Mouse (Mus musculus) heart, postnatal 0 days (tissue): Measurements from ENCODE around the gene Mis18bp1. TPM values are rescaled to one million over a fixed set of nuclear protein-coding genes. Genes with fewer than 3 reads are reported as not detected.
A peak's percentile ranks its signal among the peaks of the same experiment; 100 is the strongest.
"Not testable (repeated sequence)": the region's sequence is repeated elsewhere in the genome, so short reads cannot be mapped to it uniquely, and the experiment has no call there.

Experiments used
- ATAC-seq: fragments of 200-750 bp; cut with Nextera tagmentation; 2 replicates; pipeline ENCODE4 v1.8.0; 2017; ENCODE audit warnings: low read depth, moderate number of reproducible peaks, moderate library complexity; ENCODE audit not compliant: insufficient read depth
- DNase-seq: peaks from one replicate; pipeline ENCODE4 v3.0.0-alpha.2; 2016; ENCODE audit warnings: low spot score
- H3K27ac ChIP-seq: fragments of 300-500 bp; sonication (generic); 2 replicates; pipeline ENCODE4 v1.5.1; 2014; ENCODE audit warnings: low read depth, mild to moderate bottlenecking
- H3K27me3 ChIP-seq: fragments of 300-500 bp; sonication (generic); 2 replicates; pipeline ENCODE4 v1.6.1; 2014; ENCODE audit warnings: low read length, mixed read lengths; ENCODE audit not compliant: control insufficient read depth, insufficient read depth
- H3K36me3 ChIP-seq: fragments of 300-500 bp; sonication (generic); replicated peaks from 2 replicates; pipeline ENCODE4 v1.6.1; 2014; ENCODE audit warnings: low read length, mixed read lengths; ENCODE audit not compliant: control insufficient read depth, insufficient read depth
- H3K4me1 ChIP-seq: fragments of 300-500 bp; sonication (generic); 2 replicates; pipeline ENCODE4 v1.6.1; 2014; ENCODE audit warnings: antibody characterized with exemption; ENCODE audit not compliant: control insufficient read depth, insufficient read depth
- H3K4me2 ChIP-seq: fragments of 300-500 bp; sonication (generic); 2 replicates; pipeline ENCODE4 v1.6.1; 2014; ENCODE audit warnings: low read depth, mild to moderate bottlenecking, low read length, moderate library complexity
- H3K4me3 ChIP-seq: fragments of 300-500 bp; sonication (generic); 2 replicates; pipeline ENCODE4 v1.5.1; 2014; ENCODE audit warnings: low read depth, low read length
- H3K9ac ChIP-seq: fragments of 300-500 bp; sonication (generic); replicated peaks from 2 replicates; pipeline ENCODE4 v1.6.1; 2014; ENCODE audit warnings: low read depth, low read length, mixed read lengths
- H3K9me3 ChIP-seq: fragments of 300-500 bp; sonication (generic); replicated peaks from 2 replicates; pipeline ENCODE4 v1.6.1; 2016; ENCODE audit warnings: low read length; ENCODE audit not compliant: control insufficient read depth
- CTCF ChIP-seq: IDR thresholded peaks from 2 replicates; pipeline ENCODE4 v1.5.1; 2016; ENCODE audit warnings: antibody characterized with exemption, control low read depth, low read depth
- EP300 ChIP-seq: IDR thresholded peaks from 2 replicates; pipeline ENCODE4 v1.6.1; 2016; ENCODE audit warnings: antibody characterized with exemption, low read depth
- WGBS: fragments of 180-500 bp; shearing (Covaris S2); extraction: QIAGEN DNeasy Blood & Tissue Kit; methylation state at CpG from one replicate; pipeline ENCODE4 v1.1.7; 2014; 5-methylcytosine and 5-hydroxymethylcytosine counted together
- polyA plus RNA-seq: library from polyadenylated mRNA; unstranded; fragments of >200 nt; fragmentation: Nextera tagmentation; extraction: Ambion mirVana; gene quantifications from 2 replicates; pipeline ENCODE4 v1.2.1, GENCODE M21; 2015
- total RNA-seq: library from RNA; depleted of rRNA; stranded (reverse); fragments of >200 nt; gene quantifications from 2 replicates; pipeline ENCODE4 v1.2.3, GENCODE M21; 2014; ENCODE audit warnings: low replicate concordance

Mis18bp1 gene
- total and polyA plus RNA-seq, 2 experiments from 2014 or later, result 8.5 to 10.2 TPM

DNA sequence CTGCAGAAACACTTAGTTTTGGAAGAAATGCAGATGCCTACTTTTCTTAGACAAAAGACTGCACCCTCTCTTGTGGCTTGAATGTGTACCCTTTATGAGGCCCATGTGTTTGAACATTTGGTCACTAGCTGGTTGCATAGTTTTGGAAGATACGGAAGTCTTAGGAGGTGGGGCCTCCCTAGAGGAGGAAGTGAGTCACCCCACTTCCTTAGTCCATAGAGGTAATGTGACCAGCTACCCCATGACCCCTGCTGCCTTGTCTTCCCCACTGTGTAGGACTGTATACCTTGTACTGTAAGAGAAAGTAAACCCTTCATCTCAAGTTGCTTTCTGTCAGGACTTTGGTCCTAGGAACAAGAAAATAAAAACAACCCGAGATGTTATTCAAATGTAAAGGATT, 16.8 kb upstream of the Mis18bp1 start:
- no peak overlapping the region for H3K27ac ChIP-seq
- no peak overlapping the region for H3K4me3 ChIP-seq
- H3K4me1 ChIP-seq, result no peaks in the 10 kb centered on the region
- H3K9me3 ChIP-seq, result no peaks in the 10 kb centered on the region
- no peaks in the 10 kb centered on the region for H3K27me3 ChIP-seq
- ATAC-seq, result no peak
- TF ChIP-seq EP300 (no peak), CTCF (no peak)
- WGBS, result 66% methylated on average over 2 of the region's 2 CpGs
- no peak overlapping the region for H3K4me2 ChIP-seq
- no peak for DNase-seq
- no peaks in the 10 kb centered on the region for H3K36me3 ChIP-seq
- no peak overlapping the region for H3K9ac ChIP-seq

DNA sequence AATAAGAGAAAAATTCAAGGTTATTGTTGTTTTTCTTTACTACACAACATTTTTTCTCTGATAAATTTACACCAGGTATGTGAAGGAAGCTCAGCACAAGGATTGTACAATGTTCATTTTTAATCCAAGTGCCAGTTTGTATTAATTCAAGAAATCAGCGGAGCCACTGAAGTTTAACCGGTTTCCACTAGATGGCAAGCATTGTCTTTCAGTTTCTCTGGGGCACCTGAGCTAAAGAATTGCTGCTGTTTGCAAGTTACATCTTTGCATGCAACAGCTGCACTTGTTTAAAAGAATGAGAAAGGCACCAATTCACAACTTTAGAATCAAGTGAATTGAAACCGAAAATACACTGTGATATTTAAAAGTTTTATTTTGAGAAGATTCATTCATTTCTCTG, 15.0 kb upstream of the Mis18bp1 start:
- no peak for DNase-seq

DNA sequence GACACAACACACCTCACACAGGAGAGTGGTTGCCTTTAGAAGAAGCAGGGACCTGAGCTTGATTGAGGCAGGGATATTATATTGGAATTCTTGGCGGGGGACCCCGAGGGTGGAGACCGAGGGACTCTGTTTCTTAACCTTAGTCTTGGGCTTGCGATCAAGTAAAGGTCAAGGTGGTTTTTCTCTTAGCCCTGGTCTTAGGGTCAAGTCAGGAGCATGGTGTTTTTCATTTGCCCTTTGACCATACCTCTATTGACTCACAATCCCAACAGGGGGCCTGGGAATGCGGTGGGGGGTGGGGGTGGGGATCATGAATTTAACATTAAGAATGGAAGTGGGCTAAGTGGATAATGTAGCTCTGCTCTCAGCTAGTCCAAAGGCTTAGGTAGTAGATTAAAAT, 1.3 kb upstream of the Mis18bp1 start:
- Histone ChIP-seq H3K9ac (no peak overlapping the region), H3K4me3 (no peak overlapping the region), H3K27me3 (no peaks in the 10 kb centered on the region), H3K9me3 (no peaks in the 10 kb centered on the region), H3K36me3 (no peaks in the 10 kb centered on the region), H3K4me2 (no peak overlapping the region), H3K4me1 (no peaks in the 10 kb centered on the region), H3K27ac (peak overlapping the region; percentile 90; the same call in 1 of the 2 replicates)
- ATAC-seq (no peak), DNase-seq (no peak)
- WGBS, result 89% methylated on average over 5 of the region's 5 CpGs
- TF ChIP-seq EP300 (no peak), CTCF (no peak)

More for the DNA sequence above, 15.0 kb upstream of the Mis18bp1 start:
- 39% methylated on average over 3 of the region's 3 CpGs for WGBS
- TF ChIP-seq EP300 (no peak), CTCF (peak; percentile 52)
- no peaks in the 10 kb centered on the region for H3K27me3 ChIP-seq
- no peaks in the 10 kb centered on the region for H3K9me3 ChIP-seq
- H3K36me3 ChIP-seq, result no peaks in the 10 kb centered on the region
- H3K4me2 ChIP-seq, result no peak overlapping the region
- no peak overlapping the region for H3K9ac ChIP-seq
- no peaks in the 10 kb centered on the region for H3K4me1 ChIP-seq
- no peak overlapping the region for H3K4me3 ChIP-seq
- no peak for ATAC-seq
- no peak overlapping the region for H3K27ac ChIP-seq

DNA sequence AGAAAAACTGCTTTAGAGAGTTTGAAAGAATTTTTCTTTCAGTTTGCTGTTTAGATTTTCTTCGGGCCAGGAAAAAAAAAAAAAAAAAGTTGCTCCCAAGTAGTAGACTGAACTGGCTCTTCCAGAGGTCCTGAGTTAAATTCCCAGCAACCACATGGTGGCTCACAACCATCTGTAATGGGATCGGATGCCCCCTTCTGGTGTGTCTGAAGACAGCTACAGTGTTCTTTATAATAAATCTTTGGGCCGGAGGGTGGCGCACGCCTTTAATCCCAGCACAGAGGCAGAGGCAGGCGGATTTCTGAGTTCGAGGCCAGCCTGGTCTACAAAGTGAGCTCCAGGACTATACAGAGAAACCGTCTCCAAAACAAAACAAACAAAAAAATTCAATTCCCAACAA, 555 bp upstream of the Mis18bp1 start:
- H3K27me3 ChIP-seq, H3K9ac ChIP-seq, H3K9me3 ChIP-seq, DNase-seq, H3K4me1 ChIP-seq, H3K36me3 ChIP-seq: not testable (repeated sequence)
- H3K4me2 ChIP-seq, result peak overlapping the region; percentile 82
- WGBS, result 29% methylated on average over 8 of the region's 8 CpGs
- peak; percentile 28 for ATAC-seq
- TF ChIP-seq CTCF, result peak; percentile 49
- peak overlapping the region; percentile 83 for H3K4me3 ChIP-seq
- peak overlapping the region; percentile 90 for H3K27ac ChIP-seq

DNA sequence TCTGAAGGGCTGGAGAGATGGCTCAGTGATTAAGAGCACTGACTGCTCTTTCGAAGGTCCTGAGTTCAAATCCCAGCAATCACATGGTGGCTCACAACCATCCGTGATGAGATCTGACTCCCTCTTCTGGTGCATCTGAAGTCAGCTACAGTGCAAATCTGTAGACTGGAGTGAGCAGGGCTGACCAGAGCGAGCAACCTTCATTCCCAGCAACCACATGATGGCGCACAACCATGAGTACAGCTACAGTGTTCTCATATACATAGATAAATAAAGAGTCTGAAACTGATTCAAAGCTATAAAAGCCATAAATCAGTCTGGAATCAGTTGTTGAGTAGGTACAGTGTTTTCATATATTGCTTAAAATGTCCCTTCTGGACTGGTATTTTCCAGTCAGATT, 36.3 kb downstream of the Mis18bp1 start:
- not testable (repeated sequence) for H3K27me3 ChIP-seq, H3K9ac ChIP-seq, H3K4me3 ChIP-seq, DNase-seq, H3K4me1 ChIP-seq, H3K27ac ChIP-seq, H3K9me3 ChIP-seq, ATAC-seq, H3K4me2 ChIP-seq
- WGBS, result 94% methylated on average over 4 of the region's 4 CpGs
- H3K36me3 ChIP-seq, result peaks cover 47% of the 10 kb centered on the region

DNA sequence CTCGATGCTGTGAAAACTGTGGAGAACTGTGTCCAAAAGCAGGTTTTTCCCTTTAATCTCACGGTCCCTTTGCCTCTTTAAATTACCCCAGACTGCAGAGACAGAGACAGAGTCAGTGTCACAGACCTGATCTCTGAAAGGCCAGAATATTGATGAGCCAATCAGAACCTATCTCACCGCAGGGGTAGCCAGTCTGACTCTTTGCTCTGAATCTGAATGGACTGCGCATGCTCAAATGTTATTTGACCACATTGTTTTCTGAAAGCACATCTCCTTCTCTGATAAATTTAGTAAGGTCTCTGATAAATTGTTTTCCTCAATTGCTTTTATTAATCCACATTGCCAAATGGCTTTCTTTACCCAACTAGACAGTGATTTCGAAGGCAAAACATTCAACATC, 53.0 kb downstream of the Mis18bp1 start:
- H3K9ac ChIP-seq, result no peak overlapping the region
- H3K4me2 ChIP-seq, result no peak overlapping the region
- 92% methylated on average over 5 of the region's 5 CpGs for WGBS
- no peak overlapping the region for H3K27ac ChIP-seq
- H3K4me3 ChIP-seq, result no peak overlapping the region
- peaks cover 28% of the 10 kb centered on the region for H3K36me3 ChIP-seq
- DNase-seq (no peak), ATAC-seq (no peak)
- no peak for TF ChIP-seq EP300
- no peak for TF ChIP-seq CTCF
- no peaks in the 10 kb centered on the region for H3K4me1 ChIP-seq
- H3K9me3 ChIP-seq, result no peaks in the 10 kb centered on the region
- no peaks in the 10 kb centered on the region for H3K27me3 ChIP-seq
